Mouse (Mus musculus): ENCODE measurements around the gene Dnaja2.

DNA sequence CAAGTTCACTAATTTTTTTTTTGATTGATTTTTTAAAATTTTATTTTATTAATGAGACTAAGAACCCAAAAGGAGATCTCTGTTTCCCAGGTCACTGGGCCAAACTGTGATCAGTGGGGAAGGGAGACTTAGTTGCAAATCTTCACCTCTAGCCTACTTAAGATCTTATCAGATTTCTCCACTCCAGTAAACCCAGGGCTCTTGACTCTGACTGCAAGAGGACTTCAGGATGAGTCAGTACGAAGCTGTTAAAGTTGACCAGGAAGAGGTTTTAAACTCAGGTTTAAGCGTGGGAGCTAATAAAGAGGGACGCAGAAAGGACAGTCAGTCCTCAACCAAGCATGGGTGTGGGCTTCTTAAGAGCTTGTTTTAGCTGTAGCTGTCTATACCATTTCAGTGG is 38.2 kb upstream of the Dnaja2 start:
- TF ChIP-seq EP300 (IDR thresholded peaks at IDR 0.05; ENCODE audit: insufficient read depth, low read depth, low read length) (no peak), CTCF (IDR thresholded peaks at IDR 0.05) (no peak)
